ENCODE assay signal across 11 mouse cellular contexts in genomic region chr6:5594011-5594410, GRCm38 (mm10).
A peak's percentile ranks its signal among the peaks of the same experiment; 100 is the strongest.
DNase-seq lines count a peak whose midpoint lies in the region; ATAC-seq and TF ChIP-seq lines count a peak whose summit lies in the region.
"Had no signal": no experiment of that assay in that cellular context is flagged by ENCODE, and none has a peak within 500 bp of the region (broad histone marks: within the 10 kb centered on the region; RNA-seq: fewer than 3 reads in every experiment).

No protein-coding gene starts in this region.

- no peak overlapping the region for H3K4me2 ChIP-seq in embryonic facial prominence, embryonic 14.5 days (ENCODE audit: low read depth, low read length)
- H3K4me2 ChIP-seq: forebrain, embryonic 15.5 days; kidney, embryonic 15.5 days; midbrain, embryonic 12.5 days had no signal

- H3K9ac ChIP-seq in embryonic facial prominence, embryonic 14.5 days (ENCODE audit: low read depth, low read length), result no peak overlapping the region
- H3K9ac ChIP-seq: forebrain, embryonic 15.5 days; kidney, embryonic 15.5 days; midbrain, embryonic 12.5 days had no signal

- intact Hi-C loops in heart, postnatal 14 days (cut with DNase I), result no loop called here
- intact Hi-C loops in left cerebral cortex, adult 2 months (cut with DNase I), result no loop called here

- no peak overlapping the region for H3K4me3 ChIP-seq in left cerebral cortex, adult 2 months
- no peak overlapping the region for H3K4me3 ChIP-seq in embryonic facial prominence, embryonic 14.5 days (ENCODE audit: low read depth, low read length)
- H3K4me3 ChIP-seq: forebrain, embryonic 15.5 days; kidney, embryonic 15.5 days; midbrain, embryonic 12.5 days had no signal

- DNase-seq in heart, adult 8-10 months (ENCODE audit: low spot score), result peak; percentile 1
- no peak for DNase-seq in heart, postnatal 14 days
- DNase-seq in left cerebral cortex, adult 2 months (ENCODE audit: extremely low spot score in 1 of 2, low spot score in 2 of 2), result no peak
- DNase-seq in left cerebral cortex, adult 9 months (ENCODE audit: low spot score in 2 of 2), result no peak
- DNase-seq in embryonic facial prominence, embryonic 14.5 days (ENCODE audit: low spot score), result peak; percentile 5
- peak; percentile 9 for DNase-seq in lung, postnatal 14 days
- no peak for DNase-seq in ovary, postnatal 36 days (ENCODE audit: low spot score)
- DNase-seq: right cerebral cortex, postnatal 25 days had no signal

- no peaks in the 10 kb centered on the region for H3K36me3 ChIP-seq in embryonic facial prominence, embryonic 14.5 days (ENCODE audit: control insufficient read depth, insufficient read depth, low read length)
- H3K36me3 ChIP-seq: forebrain, embryonic 15.5 days; kidney, embryonic 15.5 days; midbrain, embryonic 12.5 days had no signal

- ATAC-seq in embryonic facial prominence, embryonic 14.5 days (ENCODE audit: low read depth), result 0 out of 2 replicates have a peak, but pooled peaks have one; percentile 44
- ATAC-seq: forebrain, embryonic 15.5 days had no signal

- H3K27me3 ChIP-seq in embryonic facial prominence, embryonic 14.5 days (replicated peaks; ENCODE audit: control insufficient read depth, insufficient read depth, low read length), result no peaks in the 10 kb centered on the region
- H3K27me3 ChIP-seq: forebrain, embryonic 15.5 days; kidney, embryonic 15.5 days; midbrain, embryonic 12.5 days had no signal

- H3K4me1 ChIP-seq in embryonic facial prominence, embryonic 14.5 days (ENCODE audit: control insufficient read depth, insufficient read depth, low read length), result no peaks in the 10 kb centered on the region
- H3K4me1 ChIP-seq: forebrain, embryonic 15.5 days; kidney, embryonic 15.5 days; midbrain, embryonic 12.5 days had no signal

- WGBS in embryonic facial prominence, embryonic 14.5 days, result 64% methylated on average over 6 of the region's 6 CpGs

- H3K27ac ChIP-seq in left cerebral cortex, adult 2 months, result no peak overlapping the region
- H3K27ac ChIP-seq in embryonic facial prominence, embryonic 14.5 days (replicated peaks; ENCODE audit: low read depth, low read length), result no peak overlapping the region
- H3K27ac ChIP-seq: forebrain, embryonic 15.5 days; kidney, embryonic 15.5 days; midbrain, embryonic 12.5 days had no signal

- no peaks in the 10 kb centered on the region for H3K9me3 ChIP-seq in embryonic facial prominence, embryonic 14.5 days (ENCODE audit: control insufficient read depth, low read length)
- H3K9me3 ChIP-seq: forebrain, embryonic 15.5 days; kidney, embryonic 15.5 days; midbrain, embryonic 12.5 days had no signal

- TF ChIP-seq CTCF in left cerebral cortex, adult 2 months (IDR thresholded peaks at IDR 0.05), result peak; percentile 23

Comparison
In these comparisons a context has a peak if more than half of its experiments do, and no peak if none do; other contexts are left out.
1. DNase-seq: peak in heart, adult 8-10 months (single experiment), embryonic facial prominence, embryonic 14.5 days (single experiment) and lung, postnatal 14 days (single experiment); none in heart, postnatal 14 days (0 of 2), left cerebral cortex, adult 2 months (0 of 2), left cerebral cortex, adult 9 months (0 of 2) and ovary, postnatal 36 days (single experiment).